Mouse (Mus musculus) heart, postnatal 25 days (tissue): Measurements from ENCODE around the gene Negr1. TPM values are rescaled to one million over a fixed set of nuclear protein-coding genes. Genes with fewer than 3 reads are reported as not detected.

Experiments
- DNase-seq: peaks from one replicate; pipeline ENCODE4 v3.0.0; 2022; ENCODE audit warnings: low spot score
- intact Hi-C: fragments of 180-260 bp; cut with DNase I; formaldehyde crosslinking; loops from one replicate; pipeline ENCODE4 v1.15.1; 2025
- total RNA-seq, 2 experiments: library from RNA; stranded (reverse); gene quantifications; 2 replicates each; pipeline ENCODE4 v1.2.3; 2021

The Negr1 gene
- total RNA-seq, 2 experiments from 2014 or later: 0.75 to 1.0 TPM

DNA sequence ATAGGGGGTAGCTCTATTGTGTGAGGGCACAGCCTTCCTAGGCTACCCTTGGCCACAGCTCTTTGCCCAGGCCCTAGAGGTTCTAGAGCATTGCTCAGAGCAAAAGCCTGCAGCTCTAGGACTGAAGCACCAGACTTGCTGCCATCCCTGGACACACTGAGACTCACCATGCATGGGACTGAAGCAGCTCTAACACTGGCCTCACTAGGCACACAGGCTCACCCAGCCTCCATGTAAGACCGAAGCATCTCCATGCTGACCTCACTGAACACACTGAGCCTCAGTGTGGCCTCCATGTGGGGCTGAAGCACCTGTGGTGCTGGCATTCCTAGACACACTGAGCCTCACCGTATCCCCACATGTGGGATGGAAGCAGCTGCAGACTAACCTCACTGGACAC lies 101.0 kb downstream of the Negr1 start:
- DNase-seq: no peak
- intact Hi-C loops: no loop called here

DNA sequence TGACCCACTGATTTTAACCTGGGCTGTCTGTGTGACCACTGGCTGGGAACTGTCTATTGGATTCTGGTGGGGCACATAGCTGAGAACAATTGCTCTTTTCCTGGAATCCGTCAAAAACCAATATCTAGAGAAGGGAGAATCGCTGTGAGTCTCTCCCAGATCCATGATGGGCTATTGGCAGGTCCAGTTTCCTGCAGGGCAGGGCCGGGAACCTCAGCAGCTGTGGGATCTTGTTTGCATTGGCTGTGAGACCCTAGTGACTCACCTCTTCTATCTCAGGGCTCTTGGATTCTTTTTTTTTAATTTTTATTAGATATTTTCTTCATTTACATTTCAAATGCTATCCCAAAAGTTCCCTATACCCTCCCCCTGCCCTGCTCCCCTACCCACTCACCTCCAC lies 111.0 kb downstream of the Negr1 start:
- intact Hi-C loops: no loop called here
- DNase-seq: no peak

DNA sequence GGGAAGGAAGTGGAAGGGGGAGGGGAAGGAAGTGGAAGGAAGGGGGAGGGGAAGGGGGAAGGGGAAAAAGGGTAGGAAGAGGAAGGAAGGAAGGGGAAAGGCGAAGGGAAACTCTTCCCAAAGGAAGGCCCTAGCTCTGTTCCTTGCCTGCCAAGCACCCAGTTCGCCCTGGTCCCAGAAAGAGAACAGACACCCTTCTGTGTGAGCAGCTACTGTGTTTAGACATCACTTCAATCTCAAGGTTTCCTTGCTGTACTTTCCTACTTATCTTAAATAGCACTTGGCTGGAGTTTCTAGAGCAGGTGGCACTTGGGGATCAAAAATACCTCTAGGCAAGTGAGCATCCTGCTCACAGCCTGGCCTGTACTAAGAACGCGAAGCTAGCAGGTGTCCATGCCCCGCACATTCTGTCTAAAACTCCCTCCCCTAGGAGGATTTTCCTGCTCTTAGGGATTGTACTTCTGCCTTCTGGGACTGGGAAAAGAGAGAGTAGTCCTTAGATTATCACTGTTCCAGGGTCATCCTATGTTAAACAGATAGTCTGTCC lies 128.5 kb downstream of the Negr1 start:
- DNase-seq: no peak
- intact Hi-C loops: no loop called here

- DNase-seq: no peak
- intact Hi-C loops: no loop called here
Observed at GRCm38 (mm10) chr3:156698687-156699086, 137.1 kb downstream of the Negr1 start.

GRCm38 (mm10) chr3:156703241-156703640 lies 141.6 kb downstream of the Negr1 start:
- no peak for DNase-seq
- intact Hi-C loops: loop anchor here (10.0 kb wide), 1 partner anchor 1408 kb away; no protein-coding TSS in a partner anchor

DNA sequence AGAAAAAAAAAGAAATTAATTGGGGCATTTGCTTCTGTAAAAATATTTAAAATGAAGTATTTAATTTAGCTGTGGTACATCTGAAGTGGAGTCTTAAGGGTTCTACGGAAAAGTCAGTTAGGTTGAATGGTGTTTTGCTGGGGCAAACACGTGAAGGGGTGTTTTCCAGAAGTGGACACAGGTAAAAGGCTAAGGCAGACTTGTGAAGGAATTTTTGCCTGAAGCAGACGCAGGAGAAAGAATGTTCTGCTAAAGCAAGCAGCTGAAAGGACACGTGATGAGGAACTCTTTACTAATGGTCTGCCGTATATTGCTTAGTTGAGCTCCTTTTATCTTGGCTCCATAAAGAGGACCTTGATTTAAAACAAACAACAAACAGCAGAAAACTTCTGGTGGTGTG lies 148.6 kb downstream of the Negr1 start:
- intact Hi-C loops: no loop called here
- DNase-seq: no peak

GRCm38 (mm10) chr3:156710693-156711092 lies 149.1 kb downstream of the Negr1 start:
- DNase-seq: no peak
- intact Hi-C loops: no loop called here

DNA sequence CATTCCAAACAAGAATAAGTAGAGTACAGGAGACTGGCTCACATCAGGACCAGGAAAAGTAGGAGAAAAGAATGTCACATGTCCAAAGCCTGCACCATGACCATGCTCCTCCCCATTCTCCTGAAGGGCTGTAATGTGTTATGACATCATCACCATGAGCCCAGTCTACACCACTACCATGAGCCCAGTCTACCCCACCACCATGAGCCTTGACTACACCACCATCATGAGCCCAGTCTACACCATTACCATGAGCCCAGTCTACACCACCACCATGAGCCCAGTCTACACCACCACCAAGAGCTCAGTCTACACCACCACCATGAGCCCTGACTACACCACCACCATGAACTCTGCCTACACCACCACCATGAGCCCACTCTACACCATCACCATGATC lies 174.7 kb downstream of the Negr1 start:
- intact Hi-C loops: no loop called here
- DNase-seq: no peak

- intact Hi-C loops: no loop called here
- no peak for DNase-seq
Observed at GRCm38 (mm10) chr3:156739529-156739928, 177.9 kb downstream of the Negr1 start.

GRCm38 (mm10) chr3:156743266-156743665 lies 181.7 kb downstream of the Negr1 start:
- no peak for DNase-seq
- intact Hi-C loops: no loop called here

GRCm38 (mm10) chr3:156745218-156745770 lies 183.7 kb downstream of the Negr1 start:
- intact Hi-C loops: no loop called here
- no peak for DNase-seq

- no peak for DNase-seq
- intact Hi-C loops: no loop called here
Observed at GRCm38 (mm10) chr3:156747456-156747855, 185.9 kb downstream of the Negr1 start.

GRCm38 (mm10) chr3:156753780-156754373 lies 192.3 kb downstream of the Negr1 start:
- no peak for DNase-seq
- intact Hi-C loops: no loop called here

- DNase-seq: no peak
- intact Hi-C loops: no loop called here
Observed at GRCm38 (mm10) chr3:156754790-156755530, 193.4 kb downstream of the Negr1 start.

DNA sequence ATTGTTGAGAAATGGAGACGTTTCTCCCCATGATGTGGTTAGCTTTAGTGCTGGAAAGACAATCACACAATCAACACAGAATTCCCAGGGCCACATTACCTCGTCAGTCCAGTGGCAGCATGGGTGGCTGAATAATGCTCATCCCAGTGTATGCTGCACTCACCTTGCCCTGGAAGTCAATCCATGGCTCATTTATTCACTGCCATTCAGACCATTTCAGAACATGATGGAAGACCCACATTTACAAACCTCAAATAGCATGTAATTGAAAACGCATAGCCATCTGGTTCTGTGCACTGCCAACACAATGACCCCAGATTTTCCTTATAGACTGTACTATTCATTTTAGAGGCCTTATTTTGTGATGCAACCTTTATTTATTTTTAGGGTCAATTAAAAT lies 203.4 kb downstream of the Negr1 start:
- intact Hi-C loops: no loop called here

GRCm38 (mm10) chr3:156766171-156766845 lies 204.7 kb downstream of the Negr1 start:
- DNase-seq: no peak
- intact Hi-C loops: no loop called here

More for the DNA sequence above, 203.4 kb downstream of the Negr1 start:
- DNase-seq: no peak

GRCm38 (mm10) chr3:156771626-156772025 lies 210.0 kb downstream of the Negr1 start:
- intact Hi-C loops: no loop called here
- DNase-seq: no peak

GRCm38 (mm10) chr3:156772057-156772456 lies 210.5 kb downstream of the Negr1 start:
- intact Hi-C loops: no loop called here
- DNase-seq: no peak

- intact Hi-C loops: no loop called here
- no peak for DNase-seq
Observed at GRCm38 (mm10) chr3:156784309-156784852, 222.8 kb downstream of the Negr1 start.

DNA sequence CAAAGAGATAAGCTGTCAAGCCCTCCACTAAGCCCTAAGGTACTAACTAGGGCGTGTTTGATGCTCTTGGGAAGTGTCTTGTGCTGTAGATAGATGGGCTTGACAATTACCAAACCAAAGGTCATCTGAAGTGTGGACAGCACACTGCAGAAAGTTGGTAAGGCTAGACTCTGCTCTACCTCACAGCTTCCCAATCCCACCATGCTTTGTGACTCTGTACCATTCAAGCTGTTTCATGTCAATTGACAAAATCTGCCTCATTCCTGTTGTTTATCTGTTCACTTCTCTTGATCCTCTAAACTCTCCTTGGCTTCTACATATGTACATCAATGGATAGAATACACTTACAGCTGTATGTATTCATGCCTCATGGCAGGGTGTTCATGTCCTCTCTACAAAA lies 224.8 kb downstream of the Negr1 start:
- no peak for DNase-seq
- intact Hi-C loops: no loop called here
